Mouse (Mus musculus): ENCODE measurements around the gene Avp. TPM values are rescaled to one million over a fixed set of nuclear protein-coding genes. Genes with fewer than 3 reads are reported as not detected.

Avp gene
- total RNA-seq (2021) = 1 to 10 TPM; 2.1 to 2.6 TPM
- long read RNA-seq, experiment 1, partial matches to known transcripts = 0 of 1 reads
- long read RNA-seq, experiment 1, other reads (novel, unspliced or antisense) = 0 of 1 reads
- long read RNA-seq, experiment 2, partial matches to known transcripts = 1 of 1 reads
- long read RNA-seq, experiment 2, other reads (novel, unspliced or antisense) = 0 of 1 reads

DNA sequence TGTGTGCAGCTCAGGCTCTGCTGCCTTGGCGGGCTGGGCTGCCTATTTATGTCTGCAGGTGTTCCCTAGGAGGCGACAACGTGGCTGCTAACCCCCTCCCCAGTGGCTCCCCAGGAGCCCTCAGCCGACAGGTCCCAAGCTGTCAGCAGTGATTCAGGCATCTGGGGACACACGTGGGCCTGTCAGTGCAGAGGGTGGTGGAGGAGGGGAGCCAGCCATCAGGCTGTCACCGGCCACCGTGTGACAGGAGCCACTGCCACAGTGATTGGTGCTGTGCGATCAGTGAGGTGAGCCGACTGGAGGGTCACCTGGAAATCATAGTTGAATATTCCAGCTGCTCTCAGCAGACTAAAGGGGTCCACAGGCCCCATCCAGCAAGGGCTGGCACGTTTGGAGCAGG lies at the start of gene Avp:
Gene Avp (minus strand): TSS at position 3 of the 400 bp plus-strand sequence.
- Histone ChIP-seq H3K27ac (no peak within 1 kb of the TSS), H3K4me3 (no peak within 1 kb of the TSS)
- no peak for DNase-seq (ENCODE audit: low spot score in 2 of 2)
- no peak for TF ChIP-seq CTCF (conservative IDR thresholded peaks at IDR 0.05)

DNA sequence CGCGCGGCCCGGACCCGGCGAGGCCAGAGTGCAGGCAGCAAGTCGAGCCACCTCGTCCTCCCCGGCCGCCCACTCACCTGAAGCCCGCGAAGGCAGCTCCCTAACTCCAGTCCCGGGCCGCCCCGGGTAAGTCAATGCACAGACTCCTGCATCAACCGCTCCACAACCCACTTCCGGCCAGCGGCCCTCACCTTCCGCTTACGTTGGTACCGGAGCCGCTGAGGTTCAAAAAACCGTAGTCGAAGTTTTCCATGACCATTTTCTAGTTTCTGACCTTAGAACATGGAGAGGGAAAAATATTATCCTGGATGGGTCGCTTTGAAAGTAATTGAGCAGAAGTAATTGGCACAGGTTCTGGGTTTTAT lies 47.5 kb upstream of the Avp start, which contains the start of the genes Fastkd5 and Ubox5:
Gene Fastkd5 (minus strand): TSS at position 189 of the 365 bp plus-strand sequence.
Gene Ubox5 (minus strand): TSS at position 200 of the 365 bp plus-strand sequence.
- peak; percentile 87 to 91 for DNase-seq (ENCODE audit: low spot score in 2 of 2)
- H3K27ac ChIP-seq = peak within 1 kb of the TSS; percentile 87
- no peak for TF ChIP-seq CTCF (conservative IDR thresholded peaks at IDR 0.05)
- H3K4me3 ChIP-seq = peak within 1 kb of the TSS; percentile 75

DNA sequence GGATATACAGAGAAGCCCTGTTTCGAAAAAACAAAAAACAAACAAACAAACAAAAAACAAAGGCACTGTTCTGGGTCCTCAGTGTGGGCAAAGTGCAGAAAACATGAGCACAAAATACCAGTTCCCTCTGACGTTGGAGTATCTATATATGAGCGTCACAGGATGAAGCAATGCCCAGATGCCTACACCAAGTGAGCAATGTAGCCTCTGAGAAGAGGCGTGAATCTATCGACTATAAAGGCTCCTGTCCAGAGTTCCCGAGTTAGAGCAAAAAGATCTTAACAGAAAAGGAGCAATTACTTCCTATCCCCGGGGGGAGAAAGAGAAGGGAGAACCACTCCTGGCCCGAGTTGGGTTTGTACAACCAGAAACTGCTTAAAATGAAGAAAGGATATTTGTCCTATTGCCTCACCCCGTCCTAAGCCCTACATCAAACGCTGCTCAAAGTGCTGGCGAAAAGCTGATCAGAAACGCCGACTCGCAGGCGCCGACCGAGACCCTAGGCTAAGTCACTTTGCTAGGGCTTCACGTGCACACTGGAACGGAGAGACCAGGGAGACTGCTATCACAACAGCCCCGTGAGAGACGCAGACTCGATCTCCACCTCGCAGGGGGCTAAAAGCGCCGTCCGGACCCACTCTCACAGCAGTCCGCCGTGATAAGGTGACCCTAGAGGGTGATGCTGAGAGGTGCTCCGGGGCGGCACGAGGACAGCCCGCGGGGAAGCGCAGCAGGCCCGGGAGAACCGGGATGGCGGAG lies 46.9 kb upstream of the Avp start:
- TF ChIP-seq CTCF (conservative IDR thresholded peaks at IDR 0.05) = no peak
- no peak for DNase-seq (ENCODE audit: low spot score in 2 of 2)
- Histone ChIP-seq H3K4me3 (peak overlapping the region; percentile 75), H3K27ac (peak overlapping the region; percentile 87)

DNA sequence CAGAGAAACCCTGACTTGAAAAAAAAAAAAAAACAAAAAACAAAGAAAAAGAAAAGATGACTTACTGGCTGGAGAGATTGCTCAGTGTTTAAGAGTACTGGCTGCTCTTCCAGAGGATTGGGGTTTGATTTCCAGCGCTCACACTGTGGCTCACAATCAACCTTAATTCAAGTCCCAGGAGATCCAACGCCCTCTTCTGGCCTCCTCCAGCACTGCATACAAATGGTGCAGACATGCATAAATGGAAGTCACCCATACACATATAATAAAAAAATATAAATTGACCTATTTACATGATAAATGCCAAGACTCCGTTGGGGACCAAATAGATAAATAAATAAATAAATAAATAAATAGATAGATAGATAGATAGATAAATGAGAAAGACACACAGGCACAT lies 46.1 kb upstream of the Avp start:
- Histone ChIP-seq H3K27ac (no peak overlapping the region), H3K4me3 (peak overlapping the region; percentile 75; the same call in 1 of the 2 replicates)
- no peak for DNase-seq (ENCODE audit: low spot score in 2 of 2)
- peak; percentile 55 for TF ChIP-seq CTCF (conservative IDR thresholded peaks at IDR 0.05)

DNA sequence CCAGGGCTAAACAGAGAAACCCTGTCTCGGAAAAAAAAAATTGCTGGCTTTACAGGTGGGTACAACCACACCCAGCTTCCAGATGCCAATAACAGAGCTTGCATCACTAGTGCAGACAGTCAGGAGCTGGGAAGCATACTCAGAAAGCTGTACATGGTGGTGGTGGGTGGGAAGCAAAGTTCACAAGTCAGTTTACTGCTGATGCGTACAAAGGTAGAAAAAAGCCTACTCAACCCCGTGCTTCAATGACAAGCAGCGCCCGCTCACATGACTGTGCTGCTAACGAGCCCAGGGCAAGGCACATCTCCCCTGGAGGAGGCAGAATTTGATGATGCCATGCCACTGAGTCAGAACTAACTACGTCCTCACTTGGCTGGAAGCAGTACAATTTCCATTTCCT lies 36.6 kb upstream of the Avp start:
- no peak for TF ChIP-seq CTCF (conservative IDR thresholded peaks at IDR 0.05)
- no peak overlapping the region for H3K4me3 ChIP-seq
- peak overlapping the region; percentile 24; the same call in 1 of the 2 replicates for H3K27ac ChIP-seq
- no peak for DNase-seq (ENCODE audit: low spot score in 2 of 2)

DNA sequence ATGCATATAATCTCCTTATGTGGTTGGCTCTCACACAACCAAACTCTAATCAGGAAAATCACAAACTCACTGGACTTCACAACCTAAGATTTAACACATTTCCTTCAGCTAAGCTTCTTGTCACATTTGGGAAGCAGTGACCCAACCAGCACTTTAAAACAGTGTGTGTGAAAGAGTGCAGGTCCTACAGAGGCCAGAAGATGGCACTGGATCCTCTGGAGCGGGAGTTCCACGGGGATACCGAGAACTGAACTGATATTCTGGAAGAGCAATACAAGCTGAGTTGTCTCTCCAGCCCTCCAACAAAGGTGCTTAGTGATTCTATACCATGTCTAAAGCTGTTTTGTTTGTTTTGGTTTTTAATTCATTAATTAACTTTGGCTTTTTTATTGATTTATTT lies 30.7 kb upstream of the Avp start:
- DNase-seq (ENCODE audit: low spot score in 2 of 2) = no peak
- Histone ChIP-seq H3K4me3 (no peak overlapping the region), H3K27ac (no peak overlapping the region)
- TF ChIP-seq CTCF (conservative IDR thresholded peaks at IDR 0.05) = peak; percentile 67

DNA sequence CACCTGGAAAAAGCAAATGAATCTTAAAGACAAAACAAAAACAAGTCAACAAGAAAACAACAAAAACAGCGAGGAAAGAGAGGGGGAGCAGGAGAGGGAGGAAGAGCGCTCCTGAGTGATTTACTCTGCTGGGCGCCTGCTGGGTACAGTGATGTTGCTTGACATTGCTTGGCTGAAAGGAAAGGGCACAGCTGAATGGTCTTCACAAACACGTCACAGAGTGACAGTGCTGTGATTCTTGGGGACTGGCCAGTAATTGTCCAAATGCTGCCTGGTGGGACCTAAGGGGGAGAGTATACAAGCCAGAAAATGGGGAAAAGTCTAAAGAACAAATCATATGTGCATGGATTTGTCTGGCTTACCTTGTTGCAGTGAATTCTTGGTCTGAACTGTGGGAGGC lies 19.8 kb upstream of the Avp start:
- no peak for DNase-seq (ENCODE audit: low spot score in 2 of 2)
- Histone ChIP-seq H3K4me3 (no peak overlapping the region), H3K27ac (no peak overlapping the region)
- TF ChIP-seq CTCF (conservative IDR thresholded peaks at IDR 0.05) = no peak

DNA sequence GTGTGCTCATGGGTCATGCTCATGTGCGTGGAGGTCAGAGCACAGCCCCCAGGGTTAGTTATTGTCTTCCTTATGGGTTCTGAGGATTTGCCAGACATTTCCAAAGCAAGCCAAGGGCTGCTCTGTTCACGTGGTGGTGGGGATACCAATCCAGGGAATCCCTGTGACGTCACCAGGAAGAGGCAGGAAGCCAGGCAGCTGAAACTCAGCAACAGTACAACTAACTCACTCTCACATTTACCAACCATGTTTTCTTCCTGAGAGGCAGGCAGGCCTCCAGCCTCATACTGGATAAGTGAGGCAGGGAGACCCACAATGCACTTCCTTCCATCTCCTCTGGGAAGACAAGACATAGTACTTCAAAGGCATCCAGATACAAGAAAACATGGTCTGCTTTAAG lies 16.0 kb upstream of the Avp start:
- no peak overlapping the region for H3K27ac ChIP-seq
- no peak for TF ChIP-seq CTCF (conservative IDR thresholded peaks at IDR 0.05)
- H3K4me3 ChIP-seq = no peak overlapping the region
- no peak for DNase-seq (ENCODE audit: low spot score in 2 of 2)

DNA sequence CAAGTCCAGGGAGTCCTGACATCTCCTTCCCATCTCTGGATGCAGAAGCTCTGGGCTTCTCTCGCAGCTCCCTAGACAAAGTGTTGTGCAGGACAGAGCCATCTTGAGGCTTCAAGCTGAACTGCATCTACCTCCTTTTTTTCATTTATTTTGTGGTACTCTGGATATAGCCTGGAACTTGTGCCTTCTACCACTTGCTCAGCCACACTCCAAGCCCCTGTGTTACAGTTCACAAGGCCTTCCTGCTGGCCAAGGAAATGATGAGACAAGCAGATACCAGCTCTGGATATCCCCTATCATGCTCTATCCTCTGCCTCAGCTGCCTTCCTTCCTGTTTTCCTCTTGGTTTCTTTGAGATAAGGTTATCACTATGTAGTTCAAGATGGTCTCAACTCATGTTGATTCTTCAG lies 15.3 kb upstream of the Avp start:
- Histone ChIP-seq H3K4me3 (no peak overlapping the region), H3K27ac (no peak overlapping the region)
- TF ChIP-seq CTCF (conservative IDR thresholded peaks at IDR 0.05) = peak; percentile 93
- peak; percentile 37 to 50 for DNase-seq (ENCODE audit: low spot score in 2 of 2)

DNA sequence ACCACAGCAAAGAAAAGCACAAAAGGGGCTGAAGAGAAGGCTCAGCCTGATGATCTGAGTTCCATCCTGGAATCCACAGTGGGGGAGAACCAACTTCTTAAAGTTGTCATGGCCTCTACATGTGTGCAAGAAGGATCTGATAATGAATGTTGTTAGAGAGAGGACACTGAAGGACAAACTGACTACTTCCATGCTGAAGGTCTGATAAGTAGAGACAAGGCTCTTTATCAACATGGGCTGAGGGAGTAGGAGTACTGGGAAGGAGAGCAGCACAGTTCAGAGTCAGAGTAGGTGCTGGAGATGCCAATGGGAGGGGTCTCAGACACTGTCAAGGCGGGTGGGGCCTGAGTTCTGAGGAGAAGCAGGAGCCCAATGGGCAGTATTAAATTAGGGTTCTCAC lies 13.2 kb upstream of the Avp start:
- no peak for TF ChIP-seq CTCF (conservative IDR thresholded peaks at IDR 0.05)
- Histone ChIP-seq H3K4me3 (no peak overlapping the region), H3K27ac (no peak overlapping the region)
- no peak for DNase-seq (ENCODE audit: low spot score in 2 of 2)

DNA sequence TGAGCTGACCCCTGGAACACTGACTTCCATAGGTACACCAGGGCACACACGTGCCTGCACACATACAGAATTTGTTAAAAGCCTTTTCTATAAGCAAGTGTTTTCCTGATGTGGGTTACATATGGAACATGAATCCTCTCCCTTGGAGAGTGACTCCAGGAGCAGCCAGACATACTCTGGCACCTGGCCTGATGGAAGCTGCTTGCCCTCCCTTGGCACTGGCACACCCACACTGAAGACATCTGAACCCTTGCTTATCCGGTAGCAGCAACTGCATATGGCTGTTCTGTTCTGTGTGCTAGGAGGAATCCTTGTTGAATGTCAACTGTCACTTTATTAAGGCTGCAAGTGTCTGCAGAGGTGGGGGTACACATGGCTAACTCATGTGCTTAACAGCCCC lies 8.7 kb upstream of the Avp start:
- DNase-seq (ENCODE audit: low spot score in 2 of 2) = no peak
- no peak overlapping the region for H3K4me3 ChIP-seq
- no peak for TF ChIP-seq CTCF (conservative IDR thresholded peaks at IDR 0.05)
- no peak overlapping the region for H3K27ac ChIP-seq

DNA sequence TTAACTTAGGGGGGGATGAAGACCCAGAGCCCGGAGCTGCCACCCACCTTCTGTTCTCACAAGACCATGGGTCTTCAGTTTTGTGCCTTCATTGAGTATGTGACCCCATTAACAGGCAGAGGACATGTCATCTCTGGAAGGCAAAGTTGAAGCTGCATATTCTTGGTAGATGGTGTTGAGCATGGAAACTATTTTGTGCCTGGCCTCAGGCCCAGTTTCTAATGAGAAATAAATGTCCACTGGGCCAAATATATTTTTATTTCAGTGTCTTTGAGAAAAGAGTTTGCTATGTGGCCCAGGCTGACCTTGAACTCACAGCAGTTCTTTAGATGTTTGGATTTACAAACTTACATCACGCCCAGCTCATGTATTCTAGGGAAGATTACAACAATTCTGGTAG lies 7.4 kb upstream of the Avp start:
- Histone ChIP-seq H3K27ac (no peak overlapping the region), H3K4me3 (no peak overlapping the region)
- TF ChIP-seq CTCF (conservative IDR thresholded peaks at IDR 0.05) = no peak
- DNase-seq (ENCODE audit: low spot score in 2 of 2) = no peak

DNA sequence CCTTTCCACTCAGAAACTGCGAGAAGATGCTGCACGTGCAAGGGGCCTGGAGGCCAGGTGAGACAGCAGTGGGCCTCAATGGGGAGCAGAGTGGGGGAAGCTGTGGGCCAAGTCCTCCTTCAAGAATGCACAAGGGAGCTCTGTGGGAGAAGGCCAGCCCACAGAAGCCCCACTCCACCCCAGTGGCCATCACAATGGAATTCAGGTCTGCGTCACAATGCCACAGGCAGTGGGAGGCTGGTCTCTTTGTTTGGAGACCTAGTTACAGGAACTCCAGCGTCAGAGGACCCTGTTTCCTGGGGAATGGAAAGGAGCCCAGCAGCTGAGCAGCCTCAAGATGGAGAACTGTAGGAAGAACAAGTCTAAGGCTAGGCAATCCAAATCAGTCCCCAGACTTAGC lies 6.8 kb upstream of the Avp start:
- H3K4me3 ChIP-seq = no peak overlapping the region
- no peak overlapping the region for H3K27ac ChIP-seq
- no peak for TF ChIP-seq CTCF (conservative IDR thresholded peaks at IDR 0.05)
- no peak for DNase-seq (ENCODE audit: low spot score in 2 of 2)

DNA sequence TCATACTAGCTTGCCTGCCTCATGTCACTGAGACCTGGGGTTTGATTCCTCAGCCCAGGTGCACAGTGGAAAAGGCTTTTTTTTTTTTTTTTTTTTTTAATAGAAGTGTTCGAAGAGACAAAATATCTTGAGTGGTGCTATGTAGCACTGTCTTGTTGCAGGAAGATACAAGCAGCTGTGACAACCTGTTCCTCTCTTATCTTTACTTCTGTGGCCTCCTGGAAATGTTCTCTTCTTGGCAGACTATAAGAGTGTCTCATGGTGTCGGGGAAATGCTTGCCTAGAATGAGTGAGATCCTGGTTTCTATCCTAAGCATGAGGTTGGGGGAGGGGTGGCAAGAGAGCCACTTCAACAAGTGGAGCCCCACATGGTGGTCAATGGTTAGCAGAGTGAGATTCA lies 6.0 kb upstream of the Avp start:
- no peak for DNase-seq (ENCODE audit: low spot score in 2 of 2)
- H3K27ac ChIP-seq = no peak overlapping the region
- no peak for TF ChIP-seq CTCF (conservative IDR thresholded peaks at IDR 0.05)
- H3K4me3 ChIP-seq = no peak overlapping the region

All from layer of hippocampus, adult 2 months (tissue).